Mouse (Mus musculus) layer of hippocampus, adult 2 months (tissue): ENCODE data around the gene Ppm1h. TPM values are rescaled to one million over a fixed set of nuclear protein-coding genes. Genes with fewer than 3 reads are reported as not detected.
"Not testable (repeated sequence)": the region's sequence is repeated elsewhere in the genome, so short reads cannot be mapped to it uniquely, and the experiment has no call there.

ENCODE experiments used
- DNase-seq, 2 experiments: peaks; one replicate each; pipeline ENCODE4 v3.0.0; 2022; ENCODE audit warnings: low spot score in 2 of 2
- H3K27ac ChIP-seq: fragments of 200-600 bp; 2 replicates; pipeline ENCODE4 v1.8.1; 2022
- H3K4me3 ChIP-seq: fragments of 200-600 bp; 2 replicates; pipeline ENCODE4 v1.8.1; 2022; ENCODE audit warnings: mild to moderate bottlenecking
- CTCF ChIP-seq: fragments of 200-600 bp; conservative IDR thresholded peaks from 2 replicates; pipeline ENCODE4 v1.8.1; 2022; ENCODE audit warnings: antibody characterized with exemption, mild to moderate bottlenecking, moderate library complexity
- total RNA-seq, 2 experiments: library from RNA; stranded (reverse); gene quantifications; 2 replicates each; pipeline ENCODE4 v1.2.3; 2021

The Ppm1h gene
- total RNA-seq, 2 experiments from 2014 or later, result 74.8 to 75.3 TPM

GRCm38 (mm10) chr10:122953576-122953975, 275.0 kb downstream of the Ppm1h start:
- TF ChIP-seq CTCF, result no peak
- H3K4me3 ChIP-seq, result no peak overlapping the region
- no peak for DNase-seq
- H3K27ac ChIP-seq, result no peak overlapping the region

- no peak overlapping the region for H3K4me3 ChIP-seq
- TF ChIP-seq CTCF, result no peak
- no peak overlapping the region for H3K27ac ChIP-seq
- DNase-seq, result no peak
Observed at GRCm38 (mm10) chr10:122957918-122958317, 279.4 kb downstream of the Ppm1h start.

GRCm38 (mm10) chr10:122958699-122959098, 280.1 kb downstream of the Ppm1h start:
- no peak for TF ChIP-seq CTCF
- DNase-seq, result no peak
- Histone ChIP-seq H3K27ac (no peak overlapping the region), H3K4me3 (no peak overlapping the region)

- DNase-seq, result no peak
- Histone ChIP-seq H3K27ac (no peak overlapping the region), H3K4me3 (no peak overlapping the region)
- no peak for TF ChIP-seq CTCF
Observed at GRCm38 (mm10) chr10:122960216-122960615, 281.7 kb downstream of the Ppm1h start.

- no peak for TF ChIP-seq CTCF
- no peak overlapping the region for H3K27ac ChIP-seq
- no peak overlapping the region for H3K4me3 ChIP-seq
- DNase-seq, result no peak
Observed at GRCm38 (mm10) chr10:122960738-122961137, 282.2 kb downstream of the Ppm1h start.

- no peak for TF ChIP-seq CTCF
- no peak overlapping the region for H3K4me3 ChIP-seq
- H3K27ac ChIP-seq, result no peak overlapping the region; the same call in 1 of the 2 replicates
- peak in 1 of 2 experiments; percentile 16 for DNase-seq
Observed at GRCm38 (mm10) chr10:122961494-122961893, 282.9 kb downstream of the Ppm1h start.

- DNase-seq, result no peak
- H3K27ac ChIP-seq, result no peak overlapping the region
- H3K4me3 ChIP-seq, result no peak overlapping the region
- TF ChIP-seq CTCF, result no peak
Observed at GRCm38 (mm10) chr10:122962651-122963050, 284.1 kb downstream of the Ppm1h start.

- no peak for TF ChIP-seq CTCF
- DNase-seq, result no peak
- peak overlapping the region; percentile 9; the same call in 1 of the 2 replicates for H3K4me3 ChIP-seq
- peak overlapping the region; percentile 72 for H3K27ac ChIP-seq
Observed at GRCm38 (mm10) chr10:122963463-122964240, 285.1 kb downstream of the Ppm1h start.

- Histone ChIP-seq H3K27ac (peak overlapping the region; percentile 72; the same call in 1 of the 2 replicates), H3K4me3 (no peak overlapping the region)
- DNase-seq, result no peak
- no peak for TF ChIP-seq CTCF
Observed at GRCm38 (mm10) chr10:122964241-122964636, 285.7 kb downstream of the Ppm1h start.

GRCm38 (mm10) chr10:122965650-122966049, 287.1 kb downstream of the Ppm1h start:
- H3K27ac ChIP-seq, DNase-seq, H3K4me3 ChIP-seq: not testable (repeated sequence)

GRCm38 (mm10) chr10:122966421-122966820, 287.9 kb downstream of the Ppm1h start:
- DNase-seq, result no peak
- Histone ChIP-seq H3K4me3 (no peak overlapping the region), H3K27ac (no peak overlapping the region)
- no peak for TF ChIP-seq CTCF

GRCm38 (mm10) chr10:122970188-122970587, 291.6 kb downstream of the Ppm1h start:
- no peak for TF ChIP-seq CTCF
- H3K27ac ChIP-seq, result no peak overlapping the region
- no peak for DNase-seq
- no peak overlapping the region for H3K4me3 ChIP-seq

GRCm38 (mm10) chr10:122973241-122973640, 294.7 kb downstream of the Ppm1h start:
- H3K27ac ChIP-seq, result no peak overlapping the region
- no peak overlapping the region for H3K4me3 ChIP-seq
- no peak for TF ChIP-seq CTCF
- no peak for DNase-seq

- Histone ChIP-seq H3K4me3 (no peak overlapping the region), H3K27ac (no peak overlapping the region)
- no peak for TF ChIP-seq CTCF
- no peak for DNase-seq
Observed at GRCm38 (mm10) chr10:122976038-122976437, 297.5 kb downstream of the Ppm1h start.
